Mouse (Mus musculus) R1 (cell line): ENCODE measurements around the gene Lhpp.
"Not testable (repeated sequence)": the region's sequence is repeated elsewhere in the genome, so short reads cannot be mapped to it uniquely, and the experiment has no call there.

Source experiments
- DNase-seq: peaks from one replicate; pipeline ENCODE4 v3.0.0-alpha.2; 2018; ENCODE audit warnings: low read depth, low spot score

The Lhpp gene

GRCm38 (mm10) chr7:132646514-132646913 lies 36.1 kb downstream of the Lhpp start:
- no peak for DNase-seq

- no peak for DNase-seq
Measured at GRCm38 (mm10) chr7:132654412-132654811, 44.0 kb downstream of the Lhpp start.

- peak; percentile 92 for DNase-seq
Measured at GRCm38 (mm10) chr7:132656075-132656474, 45.6 kb downstream of the Lhpp start.

GRCm38 (mm10) chr7:132656548-132656947 lies 46.1 kb downstream of the Lhpp start:
- peak; percentile 89 for DNase-seq

- DNase-seq, result no peak
Measured at GRCm38 (mm10) chr7:132657371-132658057, 47.1 kb downstream of the Lhpp start.

- peak; percentile 19 for DNase-seq
Measured at GRCm38 (mm10) chr7:132658058-132658450, 47.6 kb downstream of the Lhpp start.

- no peak for DNase-seq
Measured at GRCm38 (mm10) chr7:132658688-132659087, 48.2 kb downstream of the Lhpp start.

- DNase-seq, result peak; percentile 33
Measured at GRCm38 (mm10) chr7:132659633-132660032, 49.2 kb downstream of the Lhpp start.

- DNase-seq, result not testable (repeated sequence)
Measured at GRCm38 (mm10) chr7:132662831-132663230, 52.4 kb downstream of the Lhpp start.

GRCm38 (mm10) chr7:132664815-132665214 lies 54.4 kb downstream of the Lhpp start:
- no peak for DNase-seq

- DNase-seq, result no peak
Measured at GRCm38 (mm10) chr7:132665664-132666382, 55.4 kb downstream of the Lhpp start.

GRCm38 (mm10) chr7:132666516-132666915 lies 56.1 kb downstream of the Lhpp start:
- no peak for DNase-seq

GRCm38 (mm10) chr7:132668604-132669003 lies 58.2 kb downstream of the Lhpp start:
- no peak for DNase-seq

GRCm38 (mm10) chr7:132669999-132670862 lies 59.8 kb downstream of the Lhpp start:
- no peak for DNase-seq

GRCm38 (mm10) chr7:132670863-132671165 lies 60.4 kb downstream of the Lhpp start:
- no peak for DNase-seq

GRCm38 (mm10) chr7:132672481-132672959 lies 62.1 kb downstream of the Lhpp start:
- no peak for DNase-seq

GRCm38 (mm10) chr7:132673931-132674755 lies 63.7 kb downstream of the Lhpp start:
- DNase-seq, result peak; percentile 23

GRCm38 (mm10) chr7:132675922-132676321 lies 65.5 kb downstream of the Lhpp start:
- DNase-seq, result no peak

GRCm38 (mm10) chr7:132679117-132679516 lies 68.7 kb downstream of the Lhpp start:
- no peak for DNase-seq

- DNase-seq, result no peak
Measured at GRCm38 (mm10) chr7:132679549-132679948, 69.1 kb downstream of the Lhpp start.

GRCm38 (mm10) chr7:132681296-132681695 lies 70.9 kb downstream of the Lhpp start:
- DNase-seq, result no peak
